In the genomic region with DNA sequence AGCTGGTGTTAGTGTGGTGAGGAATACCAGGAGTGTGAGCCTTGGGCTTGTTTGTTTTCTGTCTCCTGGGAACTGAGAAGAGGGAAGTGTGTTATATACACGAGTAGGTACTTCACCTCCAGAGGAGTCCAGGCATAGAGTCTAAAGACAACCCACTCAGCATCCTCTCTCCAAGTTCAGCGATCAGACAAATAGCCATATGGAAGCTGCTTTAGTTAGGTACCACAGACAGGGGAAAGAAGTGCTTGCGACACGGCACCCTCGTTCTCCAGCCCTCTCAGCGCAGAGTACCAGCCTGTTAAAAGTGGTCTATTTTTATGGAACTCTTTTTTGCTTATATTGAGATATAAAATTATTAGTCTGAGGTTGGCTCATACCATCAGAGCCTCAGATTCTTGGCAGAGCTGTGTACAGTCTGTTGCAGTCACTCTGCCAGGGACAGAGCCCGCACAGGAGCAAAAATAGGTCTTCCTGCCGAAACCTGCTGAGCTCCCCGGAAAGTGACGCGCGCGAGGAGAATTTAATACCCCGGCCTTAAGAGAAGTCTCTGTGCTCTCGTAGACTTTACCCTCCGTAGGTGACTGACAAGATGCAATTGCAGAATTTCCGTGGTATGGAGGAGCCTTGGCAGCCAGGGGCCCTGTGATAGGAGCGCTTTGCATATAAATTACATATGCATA, we compare ENCODE assay signal across 13 mouse cellular contexts.
DNase-seq lines count a peak whose midpoint lies in the region; ATAC-seq lines count a peak whose summit lies in the region.
"Had no signal": no experiment of that assay in that cellular context is flagged by ENCODE, and none has a peak within 500 bp of the region (broad histone marks: within the 10 kb centered on the region; RNA-seq: fewer than 3 reads in every experiment).

No protein-coding gene starts in this region.

- no peaks in the 10 kb centered on the region for H3K9me3 ChIP-seq in forebrain, embryonic 13.5 days (replicated peaks)
- no peaks in the 10 kb centered on the region for H3K9me3 ChIP-seq in forebrain, embryonic 12.5 days
- H3K9me3 ChIP-seq: embryonic facial prominence, embryonic 12.5 days; midbrain, embryonic 12.5 days; neural tube, embryonic 15.5 days had no signal

- peaks cover 4% of the 10 kb centered on the region; the same call in 1 of the 2 replicates for H3K4me1 ChIP-seq in forebrain, embryonic 13.5 days
- H3K4me1 ChIP-seq in forebrain, embryonic 12.5 days: 0 out of 2 replicates have a peak, but pooled peaks cover 2% of the 10 kb centered on the region
- H3K4me1 ChIP-seq: midbrain, embryonic 12.5 days; neural tube, embryonic 15.5 days had no signal

- H3K4me3 ChIP-seq in forebrain, embryonic 13.5 days: no peak overlapping the region
- no peak overlapping the region for H3K4me3 ChIP-seq in forebrain, embryonic 12.5 days (replicated peaks)
- H3K4me3 ChIP-seq: embryonic facial prominence, embryonic 12.5 days; midbrain, embryonic 12.5 days; neural tube, embryonic 15.5 days had no signal

- peak; percentile 58; the same call in 1 of the 2 replicates for ATAC-seq in forebrain, embryonic 13.5 days
- ATAC-seq in forebrain, embryonic 12.5 days (ENCODE audit: low FRiP score): no peak

- H3K27me3 ChIP-seq in forebrain, embryonic 13.5 days: no peaks in the 10 kb centered on the region
- H3K27me3 ChIP-seq in forebrain, embryonic 12.5 days: peaks cover 4% of the 10 kb centered on the region; the same call in 1 of the 2 replicates
- H3K27me3 ChIP-seq: midbrain, embryonic 12.5 days; neural tube, embryonic 15.5 days had no signal

- no peak overlapping the region for H3K9ac ChIP-seq in forebrain, embryonic 13.5 days
- H3K9ac ChIP-seq in forebrain, embryonic 12.5 days: no peak overlapping the region
- H3K9ac ChIP-seq: embryonic facial prominence, embryonic 12.5 days; liver, embryonic 14.5 days; midbrain, embryonic 12.5 days; neural tube, embryonic 15.5 days had no signal

- no peaks in the 10 kb centered on the region for H3K36me3 ChIP-seq in forebrain, embryonic 13.5 days (ENCODE audit: poor library complexity, severe bottlenecking)
- H3K36me3 ChIP-seq in forebrain, embryonic 12.5 days (replicated peaks): no peaks in the 10 kb centered on the region
- H3K36me3 ChIP-seq: embryonic facial prominence, embryonic 12.5 days; midbrain, embryonic 12.5 days; neural tube, embryonic 15.5 days had no signal

- H3K27ac ChIP-seq in forebrain, embryonic 13.5 days: peak overlapping the region; percentile 51
- no peak overlapping the region for H3K27ac ChIP-seq in forebrain, embryonic 12.5 days
- H3K27ac ChIP-seq: embryonic facial prominence, embryonic 12.5 days; liver, embryonic 14.5 days; midbrain, embryonic 12.5 days; neural tube, embryonic 15.5 days had no signal

- WGBS in forebrain, embryonic 13.5 days: 71% methylated on average over 18 of the region's 18 CpGs
- WGBS in forebrain, embryonic 12.5 days: 75% methylated on average over 18 of the region's 18 CpGs

- H3K4me2 ChIP-seq in forebrain, embryonic 13.5 days: no peak overlapping the region
- H3K4me2 ChIP-seq in forebrain, embryonic 12.5 days: no peak overlapping the region
- H3K4me2 ChIP-seq: embryonic facial prominence, embryonic 12.5 days; midbrain, embryonic 12.5 days; neural tube, embryonic 15.5 days had no signal

- DNase-seq in right cerebral cortex, adult 18-20 months: peak; percentile 65
- DNase-seq in right cerebral cortex, postnatal 4 days: no peak
- peak; percentile 78 to 90 for DNase-seq in layer of hippocampus, adult 18-20 months (ENCODE audit: low spot score in 2 of 2)
- DNase-seq in skeletal muscle tissue, adult 2 months (ENCODE audit: low read depth, low spot score): peak; percentile 24
- DNase-seq in adrenal gland, adult 2 months: no peak
- DNase-seq in thymus, postnatal 36 days: no peak
- DNase-seq: kidney, postnatal 25 days had no signal

Comparison
In these comparisons a context has a peak if more than half of its experiments do, and no peak if none do; other contexts are left out.
1. DNase-seq: peak in right cerebral cortex, adult 18-20 months (single experiment), layer of hippocampus, adult 18-20 months (2 of 2) and skeletal muscle tissue, adult 2 months (single experiment); none in right cerebral cortex, postnatal 4 days (single experiment), adrenal gland, adult 2 months (single experiment) and thymus, postnatal 36 days (0 of 2).